Mouse (Mus musculus) forebrain, embryonic 12.5 days (tissue): Measurements from ENCODE around the gene 1110017D15Rik. TPM values are rescaled to one million over a fixed set of nuclear protein-coding genes. Genes with fewer than 3 reads are reported as not detected.
A peak's percentile ranks its signal among the peaks of the same experiment; 100 is the strongest.

Experiments used
- ATAC-seq: fragments of 200-750 bp; cut with Nextera tagmentation; 2 replicates; pipeline ENCODE4 v1.8.0; 2017; ENCODE audit warnings: moderate TSS enrichment; ENCODE audit not compliant: low FRiP score
- H3K27ac ChIP-seq: fragments of 300-500 bp; sonication (generic); 2 replicates; pipeline ENCODE4 v1.5.1; 2016; ENCODE audit warnings: mild to moderate bottlenecking
- H3K27me3 ChIP-seq: fragments of 300-500 bp; sonication (generic); 2 replicates; pipeline ENCODE4 v1.6.1; 2016; ENCODE audit warnings: mild to moderate bottlenecking
- H3K36me3 ChIP-seq: fragments of 300-500 bp; sonication (generic); replicated peaks from 2 replicates; pipeline ENCODE4 v1.6.1; 2016; ENCODE audit warnings: mild to moderate bottlenecking
- H3K4me1 ChIP-seq: fragments of 300-500 bp; sonication (generic); 2 replicates; pipeline ENCODE4 v1.6.1; 2016
- H3K4me2 ChIP-seq: fragments of 300-500 bp; sonication (generic); 2 replicates; pipeline ENCODE4 v1.6.1; 2016; ENCODE audit warnings: mild to moderate bottlenecking, moderate library complexity
- H3K4me3 ChIP-seq: fragments of 300-500 bp; sonication (generic); replicated peaks from 2 replicates; pipeline ENCODE4 v1.5.1; 2016; ENCODE audit warnings: mild to moderate bottlenecking
- H3K9ac ChIP-seq: fragments of 300-500 bp; sonication (generic); 2 replicates; pipeline ENCODE4 v1.6.1; 2016; ENCODE audit warnings: mild to moderate bottlenecking
- H3K9me3 ChIP-seq: fragments of 300-500 bp; sonication (generic); 2 replicates; pipeline ENCODE4 v1.6.1; 2016
- WGBS: fragments of 180-500 bp; shearing (Covaris S2); methylation state at CpG from one replicate; pipeline ENCODE4 v1.1.7; 2016; 5-methylcytosine and 5-hydroxymethylcytosine counted together
- polyA plus RNA-seq: library from polyadenylated mRNA; unstranded; fragments of >200 nt; fragmentation: Nextera tagmentation; extraction: Ambion mirVana; gene quantifications from 2 replicates; pipeline ENCODE4 v1.2.1, GENCODE M21; 2016

1110017D15Rik gene
- 7.2 and 10.5 TPM in 2 replicates for polyA plus RNA-seq

GRCm38 (mm10) chr4:41517233-41517632, at the start of gene 1110017D15Rik:
TSS of gene 1110017D15Rik (minus strand) at chr4:41517333.
- H3K4me1 ChIP-seq, result peaks cover 14% of the 10 kb centered on the region
- peaks cover 26% of the 10 kb centered on the region for H3K36me3 ChIP-seq
- H3K27me3 ChIP-seq, result peaks cover 4% of the 10 kb centered on the region; the same call in 1 of the 2 replicates
- H3K27ac ChIP-seq, result no peak within 1 kb of the TSS
- ATAC-seq, result no peak
- WGBS, result 95% methylated on average over 2 of the region's 2 CpGs
- H3K9ac ChIP-seq, result no peak within 1 kb of the TSS
- no peak within 1 kb of the TSS for H3K4me3 ChIP-seq
- no peak within 1 kb of the TSS for H3K4me2 ChIP-seq
- no peaks in the 10 kb centered on the region for H3K9me3 ChIP-seq

- Histone ChIP-seq H3K9ac (no peak overlapping the region), H3K27me3 (peaks cover under 1% of the 10 kb centered on the region; the same call in 1 of the 2 replicates), H3K9me3 (no peaks in the 10 kb centered on the region), H3K4me2 (0 out of 2 replicates have a peak overlapping the region, but pooled peaks have one; percentile 6), H3K36me3 (no peaks in the 10 kb centered on the region), H3K4me3 (no peak overlapping the region), H3K4me1 (peaks cover 39% of the 10 kb centered on the region), H3K27ac (0 out of 2 replicates have a peak overlapping the region, but pooled peaks have one; percentile 31)
- no peak for ATAC-seq
- WGBS, result 8% methylated on average over 3 of the region's 3 CpGs
Observed at GRCm38 (mm10) chr4:41566123-41566522, 49.0 kb upstream of the 1110017D15Rik start.

GRCm38 (mm10) chr4:41563297-41563696, 46.2 kb upstream of the 1110017D15Rik start:
- Histone ChIP-seq H3K27me3 (no peaks in the 10 kb centered on the region), H3K27ac (no peak overlapping the region), H3K4me1 (peaks cover 25% of the 10 kb centered on the region), H3K9me3 (no peaks in the 10 kb centered on the region), H3K4me2 (no peak overlapping the region), H3K4me3 (no peak overlapping the region), H3K36me3 (no peaks in the 10 kb centered on the region), H3K9ac (no peak overlapping the region)
- no peak for ATAC-seq
- WGBS, result 91% methylated on average over 5 of the region's 5 CpGs

- H3K9ac ChIP-seq, result no peak overlapping the region
- H3K4me3 ChIP-seq, result no peak overlapping the region
- no peak overlapping the region for H3K27ac ChIP-seq
- no peaks in the 10 kb centered on the region for H3K9me3 ChIP-seq
- H3K27me3 ChIP-seq, result no peaks in the 10 kb centered on the region
- H3K4me1 ChIP-seq, result peaks cover 25% of the 10 kb centered on the region
- ATAC-seq, result no peak
- H3K36me3 ChIP-seq, result no peaks in the 10 kb centered on the region
- no peak overlapping the region for H3K4me2 ChIP-seq
- 82% methylated on average over 3 of the region's 3 CpGs for WGBS
Observed at GRCm38 (mm10) chr4:41557092-41557491, 40.0 kb upstream of the 1110017D15Rik start.

- no peak overlapping the region for H3K4me2 ChIP-seq
- WGBS, result 67% methylated on average over 5 of the region's 5 CpGs
- H3K27me3 ChIP-seq, result no peaks in the 10 kb centered on the region
- no peaks in the 10 kb centered on the region for H3K36me3 ChIP-seq
- no peak for ATAC-seq
- H3K4me1 ChIP-seq, result peaks cover 25% of the 10 kb centered on the region
- H3K27ac ChIP-seq, result no peak overlapping the region
- no peak overlapping the region for H3K4me3 ChIP-seq
- no peaks in the 10 kb centered on the region for H3K9me3 ChIP-seq
- H3K9ac ChIP-seq, result no peak overlapping the region
Observed at GRCm38 (mm10) chr4:41556311-41556953, 39.3 kb upstream of the 1110017D15Rik start.

GRCm38 (mm10) chr4:41554994-41555663, 38.0 kb upstream of the 1110017D15Rik start:
- no peak overlapping the region for H3K9ac ChIP-seq
- H3K27ac ChIP-seq, result 0 out of 2 replicates have a peak overlapping the region, but pooled peaks have one; percentile 38
- ATAC-seq, result no peak
- no peaks in the 10 kb centered on the region for H3K27me3 ChIP-seq
- H3K4me1 ChIP-seq, result peaks cover 25% of the 10 kb centered on the region
- no peak overlapping the region for H3K4me3 ChIP-seq
- no peaks in the 10 kb centered on the region for H3K9me3 ChIP-seq
- 78% methylated on average over 14 of the region's 14 CpGs for WGBS
- no peak overlapping the region for H3K4me2 ChIP-seq
- no peaks in the 10 kb centered on the region for H3K36me3 ChIP-seq

GRCm38 (mm10) chr4:41553116-41553515, 36.0 kb upstream of the 1110017D15Rik start:
- H3K9ac ChIP-seq, result no peak overlapping the region

GRCm38 (mm10) chr4:41552529-41552928, 35.4 kb upstream of the 1110017D15Rik start:
- no peaks in the 10 kb centered on the region for H3K9me3 ChIP-seq
- no peak for ATAC-seq
- no peaks in the 10 kb centered on the region for H3K36me3 ChIP-seq
- no peak overlapping the region for H3K4me2 ChIP-seq
- no peak overlapping the region for H3K27ac ChIP-seq
- 39% methylated on average over 6 of the region's 6 CpGs for WGBS
- no peak overlapping the region for H3K4me3 ChIP-seq
- peaks cover 25% of the 10 kb centered on the region for H3K4me1 ChIP-seq
- no peaks in the 10 kb centered on the region for H3K27me3 ChIP-seq
- no peak overlapping the region for H3K9ac ChIP-seq

More at GRCm38 (mm10) chr4:41553116-41553515, 36.0 kb upstream of the 1110017D15Rik start:
- H3K4me1 ChIP-seq, result peaks cover 25% of the 10 kb centered on the region
- WGBS, result 72% methylated on average over 11 of the region's 11 CpGs
- no peak overlapping the region for H3K4me3 ChIP-seq
- H3K9me3 ChIP-seq, result no peaks in the 10 kb centered on the region
- H3K4me2 ChIP-seq, result no peak overlapping the region
- H3K27me3 ChIP-seq, result no peaks in the 10 kb centered on the region
- ATAC-seq, result no peak
- 0 out of 2 replicates have a peak overlapping the region, but pooled peaks have one; percentile 9 for H3K27ac ChIP-seq
- no peaks in the 10 kb centered on the region for H3K36me3 ChIP-seq

- Histone ChIP-seq H3K36me3 (no peaks in the 10 kb centered on the region), H3K4me2 (no peak overlapping the region), H3K4me3 (no peak overlapping the region), H3K27ac (no peak overlapping the region), H3K9me3 (no peaks in the 10 kb centered on the region), H3K27me3 (no peaks in the 10 kb centered on the region), H3K4me1 (peaks cover 12% of the 10 kb centered on the region), H3K9ac (no peak overlapping the region)
- ATAC-seq, result no peak
- WGBS, result 78% methylated on average over 1 of the region's 1 CpGs
Observed at GRCm38 (mm10) chr4:41547086-41547485, 30.0 kb upstream of the 1110017D15Rik start.

GRCm38 (mm10) chr4:41545985-41546384, 28.9 kb upstream of the 1110017D15Rik start:
- Histone ChIP-seq H3K27ac (no peak overlapping the region), H3K9ac (no peak overlapping the region), H3K4me1 (peaks cover 12% of the 10 kb centered on the region), H3K27me3 (no peaks in the 10 kb centered on the region), H3K4me2 (no peak overlapping the region), H3K4me3 (no peak overlapping the region), H3K9me3 (no peaks in the 10 kb centered on the region), H3K36me3 (no peaks in the 10 kb centered on the region)
- 24% methylated on average over 8 of the region's 8 CpGs for WGBS
- no peak for ATAC-seq

- no peak for ATAC-seq
- Histone ChIP-seq H3K27me3 (no peaks in the 10 kb centered on the region), H3K36me3 (0 out of 2 replicates have a peak, but pooled peaks cover 3% of the 10 kb centered on the region), H3K4me2 (no peak overlapping the region), H3K4me1 (peaks cover 12% of the 10 kb centered on the region), H3K4me3 (no peak overlapping the region), H3K9me3 (no peaks in the 10 kb centered on the region), H3K9ac (no peak overlapping the region), H3K27ac (no peak overlapping the region)
- 87% methylated on average over 8 of the region's 8 CpGs for WGBS
Observed at GRCm38 (mm10) chr4:41542136-41542535, 25.0 kb upstream of the 1110017D15Rik start.

GRCm38 (mm10) chr4:41534866-41535265, 17.7 kb upstream of the 1110017D15Rik start:
- H3K36me3 ChIP-seq, result 0 out of 2 replicates have a peak, but pooled peaks cover 3% of the 10 kb centered on the region
- 81% methylated on average over 5 of the region's 5 CpGs for WGBS
- no peak overlapping the region for H3K27ac ChIP-seq
- H3K27me3 ChIP-seq, result 0 out of 2 replicates have a peak, but pooled peaks cover 2% of the 10 kb centered on the region
- H3K9ac ChIP-seq, result no peak overlapping the region
- ATAC-seq, result no peak
- H3K9me3 ChIP-seq, result no peaks in the 10 kb centered on the region
- no peak overlapping the region for H3K4me3 ChIP-seq
- no peak overlapping the region for H3K4me2 ChIP-seq
- H3K4me1 ChIP-seq, result peaks cover 18% of the 10 kb centered on the region
